Mouse (Mus musculus): Measurements from ENCODE around the gene Klb. TPM values are rescaled to one million over a fixed set of nuclear protein-coding genes. Genes with fewer than 3 reads are reported as not detected.
A peak's percentile ranks its signal among the peaks of the same experiment; 100 is the strongest.

Gene Klb
- polyA plus RNA-seq, 1 experiment from 2014 or later, result 0.16 TPM

- H3K9me3 ChIP-seq (ENCODE audit: control insufficient read depth, low read length), result no peaks in the 10 kb centered on the region
- no peaks in the 10 kb centered on the region for H3K36me3 ChIP-seq (replicated peaks; ENCODE audit: control insufficient read depth, insufficient read depth)
- no peak for DNase-seq (ENCODE audit: low spot score)
- 82% methylated on average over 5 of the region's 5 CpGs for WGBS
- ATAC-seq (ENCODE audit: low FRiP score), result no peak
- no peak overlapping the region for H3K27ac ChIP-seq
- H3K9ac ChIP-seq, result no peak overlapping the region
- no peaks in the 10 kb centered on the region for H3K27me3 ChIP-seq (ENCODE audit: control insufficient read depth, insufficient read depth, low read length)
- H3K4me2 ChIP-seq (replicated peaks), result no peak overlapping the region
- H3K4me1 ChIP-seq (replicated peaks; ENCODE audit: control insufficient read depth, insufficient read depth, low read length), result no peaks in the 10 kb centered on the region
- no peak overlapping the region for H3K4me3 ChIP-seq (replicated peaks; ENCODE audit: low read length)
Measured at GRCm38 (mm10) chr5:65354985-65355384, 6.9 kb downstream of the Klb start.

- Histone ChIP-seq H3K4me3 (replicated peaks; ENCODE audit: low read length) (no peak overlapping the region), H3K9me3 (ENCODE audit: control insufficient read depth, low read length) (no peaks in the 10 kb centered on the region), H3K27me3 (ENCODE audit: control insufficient read depth, insufficient read depth, low read length) (no peaks in the 10 kb centered on the region), H3K9ac (no peak overlapping the region), H3K36me3 (replicated peaks; ENCODE audit: control insufficient read depth, insufficient read depth) (no peaks in the 10 kb centered on the region), H3K27ac (no peak overlapping the region), H3K4me1 (replicated peaks; ENCODE audit: control insufficient read depth, insufficient read depth, low read length) (no peaks in the 10 kb centered on the region), H3K4me2 (replicated peaks) (no peak overlapping the region)
- DNase-seq (ENCODE audit: low spot score) (no peak), ATAC-seq (ENCODE audit: low FRiP score) (no peak)
- 86% methylated on average over 6 of the region's 6 CpGs for WGBS
Measured at GRCm38 (mm10) chr5:65356851-65357250, 8.7 kb downstream of the Klb start.

GRCm38 (mm10) chr5:65357771-65358170, 9.7 kb downstream of the Klb start:
- H3K27me3 ChIP-seq (ENCODE audit: control insufficient read depth, insufficient read depth, low read length), result no peaks in the 10 kb centered on the region
- H3K4me3 ChIP-seq (replicated peaks; ENCODE audit: low read length), result no peak overlapping the region
- no peaks in the 10 kb centered on the region for H3K9me3 ChIP-seq (ENCODE audit: control insufficient read depth, low read length)
- no peak for DNase-seq (ENCODE audit: low spot score)
- no peak overlapping the region for H3K9ac ChIP-seq
- no peak for ATAC-seq (ENCODE audit: low FRiP score)
- WGBS, result 91% methylated on average over 3 of the region's 3 CpGs
- H3K4me1 ChIP-seq (replicated peaks; ENCODE audit: control insufficient read depth, insufficient read depth, low read length), result no peaks in the 10 kb centered on the region
- no peaks in the 10 kb centered on the region for H3K36me3 ChIP-seq (replicated peaks; ENCODE audit: control insufficient read depth, insufficient read depth)
- H3K4me2 ChIP-seq (replicated peaks), result no peak overlapping the region
- H3K27ac ChIP-seq, result no peak overlapping the region

- H3K4me1 ChIP-seq (replicated peaks; ENCODE audit: control insufficient read depth, insufficient read depth, low read length), result no peaks in the 10 kb centered on the region
- H3K27ac ChIP-seq, result no peak overlapping the region
- no peak overlapping the region for H3K9ac ChIP-seq
- no peaks in the 10 kb centered on the region for H3K36me3 ChIP-seq (replicated peaks; ENCODE audit: control insufficient read depth, insufficient read depth)
- 93% methylated on average over 11 of the region's 11 CpGs for WGBS
- no peak overlapping the region for H3K4me2 ChIP-seq (replicated peaks)
- ATAC-seq (ENCODE audit: low FRiP score), result no peak
- H3K4me3 ChIP-seq (replicated peaks; ENCODE audit: low read length), result no peak overlapping the region
- DNase-seq (ENCODE audit: low spot score), result no peak
- no peaks in the 10 kb centered on the region for H3K9me3 ChIP-seq (ENCODE audit: control insufficient read depth, low read length)
- H3K27me3 ChIP-seq (ENCODE audit: control insufficient read depth, insufficient read depth, low read length), result no peaks in the 10 kb centered on the region
Measured at GRCm38 (mm10) chr5:65367837-65368236, 19.7 kb downstream of the Klb start.

GRCm38 (mm10) chr5:65371551-65371950, 23.4 kb downstream of the Klb start:
- Histone ChIP-seq H3K27ac (no peak overlapping the region), H3K36me3 (replicated peaks; ENCODE audit: control insufficient read depth, insufficient read depth) (no peaks in the 10 kb centered on the region), H3K4me3 (replicated peaks; ENCODE audit: low read length) (no peak overlapping the region), H3K27me3 (ENCODE audit: control insufficient read depth, insufficient read depth, low read length) (no peaks in the 10 kb centered on the region), H3K4me2 (replicated peaks) (no peak overlapping the region), H3K9ac (no peak overlapping the region), H3K4me1 (replicated peaks; ENCODE audit: control insufficient read depth, insufficient read depth, low read length) (no peaks in the 10 kb centered on the region), H3K9me3 (ENCODE audit: control insufficient read depth, low read length) (no peaks in the 10 kb centered on the region)
- 94% methylated on average over 7 of the region's 7 CpGs for WGBS
- DNase-seq (ENCODE audit: low spot score) (no peak), ATAC-seq (ENCODE audit: low FRiP score) (no peak)

- ATAC-seq (ENCODE audit: low FRiP score), result no peak
Measured at GRCm38 (mm10) chr5:65374746-65375145, 26.6 kb downstream of the Klb start.

GRCm38 (mm10) chr5:65385704-65386103, 37.6 kb downstream of the Klb start:
- H3K9me3 ChIP-seq (ENCODE audit: control insufficient read depth, low read length), result no peaks in the 10 kb centered on the region
- no peak overlapping the region for H3K9ac ChIP-seq
- H3K27me3 ChIP-seq (ENCODE audit: control insufficient read depth, insufficient read depth, low read length), result no peaks in the 10 kb centered on the region
- H3K4me3 ChIP-seq (replicated peaks; ENCODE audit: low read length), result no peak overlapping the region
- H3K36me3 ChIP-seq (replicated peaks; ENCODE audit: control insufficient read depth, insufficient read depth), result peaks cover 59% of the 10 kb centered on the region
- H3K4me1 ChIP-seq (replicated peaks; ENCODE audit: control insufficient read depth, insufficient read depth, low read length), result peaks cover 15% of the 10 kb centered on the region
- ATAC-seq (ENCODE audit: low FRiP score) (no peak), DNase-seq (ENCODE audit: low spot score) (no peak)
- WGBS, result 78% methylated on average over 2 of the region's 2 CpGs
- no peak overlapping the region for H3K4me2 ChIP-seq (replicated peaks)
- H3K27ac ChIP-seq, result no peak overlapping the region

More at GRCm38 (mm10) chr5:65374746-65375145, 26.6 kb downstream of the Klb start:
- 82% methylated on average over 7 of the region's 7 CpGs for WGBS
- H3K9me3 ChIP-seq (ENCODE audit: control insufficient read depth, low read length), result no peaks in the 10 kb centered on the region
- H3K36me3 ChIP-seq (replicated peaks; ENCODE audit: control insufficient read depth, insufficient read depth), result no peaks in the 10 kb centered on the region
- no peak for DNase-seq (ENCODE audit: low spot score)
- H3K27ac ChIP-seq, result no peak overlapping the region
- no peak overlapping the region for H3K9ac ChIP-seq
- no peak overlapping the region for H3K4me3 ChIP-seq (replicated peaks; ENCODE audit: low read length)
- no peaks in the 10 kb centered on the region for H3K4me1 ChIP-seq (replicated peaks; ENCODE audit: control insufficient read depth, insufficient read depth, low read length)
- H3K27me3 ChIP-seq (ENCODE audit: control insufficient read depth, insufficient read depth, low read length), result no peaks in the 10 kb centered on the region
- H3K4me2 ChIP-seq (replicated peaks), result no peak overlapping the region

- Histone ChIP-seq H3K9ac (no peak overlapping the region), H3K27ac (no peak overlapping the region), H3K4me2 (replicated peaks) (no peak overlapping the region), H3K4me1 (replicated peaks; ENCODE audit: control insufficient read depth, insufficient read depth, low read length) (peaks cover 18% of the 10 kb centered on the region), H3K27me3 (ENCODE audit: control insufficient read depth, insufficient read depth, low read length) (no peaks in the 10 kb centered on the region), H3K36me3 (replicated peaks; ENCODE audit: control insufficient read depth, insufficient read depth) (peaks cover 59% of the 10 kb centered on the region), H3K9me3 (ENCODE audit: control insufficient read depth, low read length) (no peaks in the 10 kb centered on the region), H3K4me3 (replicated peaks; ENCODE audit: low read length) (no peak overlapping the region)
- DNase-seq (ENCODE audit: low spot score), result no peak
- 82% methylated on average over 6 of the region's 6 CpGs for WGBS
- ATAC-seq (ENCODE audit: low FRiP score), result no peak
Measured at GRCm38 (mm10) chr5:65387008-65387867, 39.1 kb downstream of the Klb start.

GRCm38 (mm10) chr5:65390648-65391644, 42.8 kb downstream of the Klb start, which contains the start of the genes Rpl9 and Lias:
Rpl9 (minus strand) TSS chr5:65391444.
Lias (plus strand) TSS chr5:65391497.
- DNase-seq (ENCODE audit: low spot score) (peak; percentile 99), ATAC-seq (ENCODE audit: low FRiP score) (peak; percentile 97)
- H3K9me3 ChIP-seq (ENCODE audit: control insufficient read depth, low read length), result no peaks in the 10 kb centered on the region
- H3K27me3 ChIP-seq (ENCODE audit: control insufficient read depth, insufficient read depth, low read length), result no peaks in the 10 kb centered on the region
- H3K4me2 ChIP-seq (replicated peaks), result peak within 1 kb of the TSS; percentile 92
- peak within 1 kb of the TSS; percentile 95 for H3K27ac ChIP-seq
- H3K9ac ChIP-seq, result peak within 1 kb of the TSS; percentile 100
- H3K36me3 ChIP-seq (replicated peaks; ENCODE audit: control insufficient read depth, insufficient read depth), result peaks cover 45% of the 10 kb centered on the region
- H3K4me3 ChIP-seq (replicated peaks; ENCODE audit: low read length), result peak within 1 kb of the TSS; percentile 98
- H3K4me1 ChIP-seq (replicated peaks; ENCODE audit: control insufficient read depth, insufficient read depth, low read length), result peaks cover 27% of the 10 kb centered on the region
- WGBS, result under 1% methylated on average over 83 of the region's 83 CpGs

Data from hindbrain, embryonic 14.5 days (tissue).